17 mouse cellular contexts compared by ENCODE assay signal in the genomic region with DNA sequence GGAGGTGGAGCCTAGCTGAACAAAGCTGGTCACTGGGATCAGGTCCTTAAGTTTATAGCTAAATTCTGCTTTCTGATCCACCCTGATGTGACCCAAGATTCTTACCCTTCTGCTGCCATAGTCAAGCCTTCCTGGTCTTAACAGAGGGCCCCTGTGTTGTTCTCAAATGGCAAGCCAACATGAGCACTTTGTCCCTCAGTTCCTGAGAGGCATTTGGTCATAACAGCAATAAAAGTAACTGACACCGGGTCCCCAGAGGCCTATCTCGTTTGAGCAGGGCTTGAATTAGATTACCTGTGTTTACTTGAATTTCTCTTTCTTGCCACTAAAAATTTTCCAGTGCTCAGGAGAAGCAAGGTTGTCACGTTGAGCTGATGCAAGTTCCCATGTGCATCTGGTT. TPM values are rescaled to one million over a fixed set of nuclear protein-coding genes. Genes with fewer than 3 reads are reported as not detected.
DNase-seq lines count a peak whose midpoint lies in the region; ATAC-seq and TF ChIP-seq lines count a peak whose summit lies in the region.
"Had no signal": no experiment of that assay in that cellular context is flagged by ENCODE, and none has a peak within 500 bp of the region (broad histone marks: within the 10 kb centered on the region; RNA-seq: fewer than 3 reads in every experiment).

No protein-coding gene starts in this region.

- TF ChIP-seq POLR2A in bone marrow, adult 2 months (IDR thresholded peaks at IDR 0.05; ENCODE audit: borderline replicate concordance, control insufficient read depth, low read depth, low read length): no peak

- H3K27ac ChIP-seq in bone marrow, adult 2 months (ENCODE audit: control insufficient read depth, insufficient read depth, low read depth, low read length, poor library complexity): peak overlapping the region; percentile 22; the same call in 1 of the 2 replicates
- H3K27ac ChIP-seq in intestine, embryonic 15.5 days: no peak overlapping the region
- H3K27ac ChIP-seq in intestine, postnatal 0 days (ENCODE audit: low read depth, low read length): no peak overlapping the region
- H3K27ac ChIP-seq: embryonic facial prominence, embryonic 12.5 days; forebrain, embryonic 13.5 days; forebrain, embryonic 15.5 days had no signal

- H3K36me3 ChIP-seq in intestine, embryonic 15.5 days: no peaks in the 10 kb centered on the region
- H3K36me3 ChIP-seq in intestine, postnatal 0 days (ENCODE audit: control insufficient read depth, insufficient read depth): no peaks in the 10 kb centered on the region
- H3K36me3 ChIP-seq: embryonic facial prominence, embryonic 12.5 days; forebrain, embryonic 15.5 days had no signal

- no peak overlapping the region for H3K4me3 ChIP-seq in bone marrow, adult 2 months (replicated peaks; ENCODE audit: control insufficient read depth, low read depth, low read length)
- H3K4me3 ChIP-seq in intestine, embryonic 15.5 days (replicated peaks): no peak overlapping the region
- H3K4me3 ChIP-seq in intestine, postnatal 0 days (ENCODE audit: low read depth, low read length): no peak overlapping the region
- H3K4me3 ChIP-seq: embryonic facial prominence, embryonic 12.5 days; forebrain, embryonic 13.5 days; forebrain, embryonic 15.5 days had no signal

- H3K9me3 ChIP-seq in intestine, embryonic 15.5 days: no peaks in the 10 kb centered on the region
- no peaks in the 10 kb centered on the region for H3K9me3 ChIP-seq in intestine, postnatal 0 days (ENCODE audit: control insufficient read depth)
- H3K9me3 ChIP-seq: embryonic facial prominence, embryonic 12.5 days; forebrain, embryonic 15.5 days had no signal

- no peak overlapping the region for H3K4me2 ChIP-seq in intestine, embryonic 15.5 days (replicated peaks)
- H3K4me2 ChIP-seq in intestine, postnatal 0 days (replicated peaks; ENCODE audit: low read depth): no peak overlapping the region
- H3K4me2 ChIP-seq: embryonic facial prominence, embryonic 12.5 days; forebrain, embryonic 13.5 days; forebrain, embryonic 15.5 days had no signal

- DNase-seq in kidney, postnatal 4 days: no peak
- DNase-seq in lung, postnatal 14 days: no peak
- DNase-seq: adrenal gland, adult 2 months; adrenal gland, postnatal 10 days; adrenal gland, postnatal 25 days; cerebellum, adult 11-12 months; cerebellum, adult 2 months; cerebellum, adult 9-10 months; cerebellum, postnatal 10 days; cerebellum, postnatal 25 days; forebrain, postnatal 0 days had no signal

- no peaks in the 10 kb centered on the region for H3K27me3 ChIP-seq in intestine, embryonic 15.5 days (replicated peaks)
- no peaks in the 10 kb centered on the region for H3K27me3 ChIP-seq in intestine, postnatal 0 days (replicated peaks; ENCODE audit: control insufficient read depth, insufficient read depth, low read length)
- H3K27me3 ChIP-seq: embryonic facial prominence, embryonic 12.5 days; forebrain, embryonic 13.5 days; forebrain, embryonic 15.5 days had no signal

- ATAC-seq in intestine, embryonic 15.5 days: peak; percentile 56; the same call in 1 of the 2 replicates
- ATAC-seq in intestine, postnatal 0 days: peak; percentile 53; the same call in 1 of the 2 replicates
- ATAC-seq: forebrain, embryonic 13.5 days; forebrain, embryonic 15.5 days; forebrain, postnatal 0 days had no signal

- TF ChIP-seq CTCF in bone marrow, adult 2 months (IDR thresholded peaks at IDR 0.05; ENCODE audit: control insufficient read depth, insufficient read depth, low read length): no peak
- no peak for TF ChIP-seq CTCF in intestine, postnatal 0 days (IDR thresholded peaks at IDR 0.05; ENCODE audit: low read depth)

- H3K9ac ChIP-seq in intestine, embryonic 15.5 days: no peak overlapping the region
- no peak overlapping the region for H3K9ac ChIP-seq in intestine, postnatal 0 days (ENCODE audit: low read depth, low read length)
- H3K9ac ChIP-seq: embryonic facial prominence, embryonic 12.5 days; forebrain, embryonic 13.5 days; forebrain, embryonic 15.5 days; forebrain, postnatal 0 days had no signal

- peaks cover 3% of the 10 kb centered on the region; the same call in 1 of the 2 replicates for H3K4me1 ChIP-seq in bone marrow, adult 2 months (ENCODE audit: control insufficient read depth, insufficient read depth, low read length)
- no peaks in the 10 kb centered on the region for H3K4me1 ChIP-seq in intestine, embryonic 15.5 days (replicated peaks)
- H3K4me1 ChIP-seq in intestine, postnatal 0 days (replicated peaks; ENCODE audit: control insufficient read depth, insufficient read depth, low read length): peaks cover 5% of the 10 kb centered on the region; the same call in 1 of the 2 replicates
- H3K4me1 ChIP-seq: forebrain, embryonic 15.5 days had no signal

- 39% methylated on average over 3 of the region's 3 CpGs for WGBS in bone marrow, adult 2 months
- WGBS in intestine, embryonic 15.5 days: 23% methylated on average over 3 of the region's 3 CpGs
- 20% methylated on average over 3 of the region's 3 CpGs for WGBS in intestine, postnatal 0 days

RNA-seq across cellular contexts. Expression of gene Amer2, which starts 51.1 kb away (rescaled TPM):
- 0.70 and 2.5 TPM in 2 replicates for polyA plus RNA-seq in bone marrow, adult 2 months (2011; ENCODE audit: insufficient read depth, insufficient read length, low replicate concordance, missing spikeins)
- polyA plus RNA-seq in intestine, embryonic 15.5 days (2015; fragmentation: Nextera tagmentation; extraction: Ambion mirVana): 1.5 TPM in 2 replicates
- 0.33 and 0.40 TPM in 2 replicates for polyA plus RNA-seq in intestine, postnatal 0 days (2015; fragmentation: Nextera tagmentation; extraction: Ambion mirVana)
